In genomic region chr1:151995948-151996697, GRCm38 (mm10) we compare ENCODE assay signal across 22 mouse cellular contexts.
A peak's percentile ranks its signal among the peaks of the same experiment; 100 is the strongest.
DNase-seq lines count a peak whose midpoint lies in the region; ATAC-seq and TF ChIP-seq lines count a peak whose summit lies in the region.
"Had no signal": no experiment of that assay in that cellular context is flagged by ENCODE, and none has a peak within 500 bp of the region (broad histone marks: within the 10 kb centered on the region; RNA-seq: fewer than 3 reads in every experiment).

No protein-coding gene starts in this region.

- DNase-seq in gastrocnemius, adult 2 months, result no peak
- no peak for DNase-seq in gastrocnemius, adult 18-20 months (ENCODE audit: low spot score)
- DNase-seq in lung, adult 18-20 months, result no peak
- no peak for DNase-seq in kidney, postnatal 10 days
- no peak for DNase-seq in left cerebral cortex, adult 9 months (ENCODE audit: low spot score in 2 of 2)
- DNase-seq: adrenal gland, postnatal 14 days; B cell, adult 2 months; cerebellum, postnatal 14 days; forebrain, postnatal 0 days; heart, adult 2 months; heart, postnatal 36 days; kidney, adult 18-20 months; kidney, postnatal 36 days; right cerebral cortex, adult 18-20 months had no signal

- H3K9ac ChIP-seq in lung, embryonic 15.5 days, result no peak overlapping the region
- no peak overlapping the region for H3K9ac ChIP-seq in embryonic facial prominence, embryonic 15.5 days
- H3K9ac ChIP-seq: forebrain, postnatal 0 days; limb, embryonic 15.5 days; liver, embryonic 15.5 days; midbrain, embryonic 13.5 days; neural tube, embryonic 13.5 days had no signal

- H3K27ac ChIP-seq in gastrocnemius, adult 2 months, result peak overlapping the region; percentile 54
- H3K27ac ChIP-seq in lung, embryonic 15.5 days, result no peak overlapping the region
- H3K27ac ChIP-seq in embryonic facial prominence, embryonic 15.5 days (replicated peaks), result peak overlapping the region; percentile 55; the same call in 1 of the 2 replicates
- H3K27ac ChIP-seq: heart, adult 2 months; hindbrain, postnatal 0 days; limb, embryonic 15.5 days; liver, embryonic 15.5 days; midbrain, embryonic 13.5 days; neural tube, embryonic 13.5 days had no signal

- TF ChIP-seq CTCF in gastrocnemius, adult 2 months (IDR thresholded peaks at IDR 0.05), result no peak

- H3K4me1 ChIP-seq in lung, embryonic 15.5 days, result peaks cover 11% of the 10 kb centered on the region
- peaks cover 40% of the 10 kb centered on the region for H3K4me1 ChIP-seq in embryonic facial prominence, embryonic 15.5 days
- H3K4me1 ChIP-seq: liver, embryonic 15.5 days had no signal

- no peaks in the 10 kb centered on the region for H3K36me3 ChIP-seq in lung, embryonic 15.5 days
- H3K36me3 ChIP-seq in embryonic facial prominence, embryonic 15.5 days, result no peaks in the 10 kb centered on the region; the same call in 1 of the 2 replicates
- H3K36me3 ChIP-seq: limb, embryonic 15.5 days; liver, embryonic 15.5 days; midbrain, embryonic 13.5 days; neural tube, embryonic 13.5 days had no signal

- no peaks in the 10 kb centered on the region for H3K27me3 ChIP-seq in lung, embryonic 15.5 days
- no peaks in the 10 kb centered on the region for H3K27me3 ChIP-seq in embryonic facial prominence, embryonic 15.5 days
- H3K27me3 ChIP-seq: limb, embryonic 15.5 days; liver, embryonic 15.5 days; midbrain, embryonic 13.5 days; neural tube, embryonic 13.5 days had no signal

- H3K4me2 ChIP-seq in lung, embryonic 15.5 days, result 0 out of 2 replicates have a peak overlapping the region, but pooled peaks have one; percentile 2
- peak overlapping the region; percentile 25 for H3K4me2 ChIP-seq in embryonic facial prominence, embryonic 15.5 days (replicated peaks)
- H3K4me2 ChIP-seq: limb, embryonic 15.5 days; liver, embryonic 15.5 days; midbrain, embryonic 13.5 days; neural tube, embryonic 13.5 days had no signal

- H3K4me3 ChIP-seq in gastrocnemius, adult 2 months, result no peak overlapping the region
- H3K4me3 ChIP-seq in lung, embryonic 15.5 days, result no peak overlapping the region
- no peak overlapping the region for H3K4me3 ChIP-seq in embryonic facial prominence, embryonic 15.5 days (replicated peaks)
- H3K4me3 ChIP-seq: heart, adult 2 months; limb, embryonic 15.5 days; liver, embryonic 15.5 days; midbrain, embryonic 13.5 days; neural tube, embryonic 13.5 days had no signal

- intact Hi-C loops in gastrocnemius, adult 2 months (cut with DNase I), result no loop called here

- peak; percentile 36; the same call in 1 of the 2 replicates for ATAC-seq in lung, embryonic 15.5 days (ENCODE audit: borderline replicate concordance, extremely low read depth, low FRiP score, low TSS enrichment)
- ATAC-seq in embryonic facial prominence, embryonic 15.5 days (ENCODE audit: insufficient number of reproducible peaks, low FRiP score, low TSS enrichment, low read depth), result peak; percentile 37
- ATAC-seq in megakaryocyte progenitor cell, adult 5-6 weeks (replicated peaks; ENCODE audit: poor library complexity), result peak; percentile 35; the same call in 1 of the 2 replicates
- ATAC-seq: forebrain, postnatal 0 days; hindbrain, postnatal 0 days; midbrain, embryonic 13.5 days had no signal

- H3K9me3 ChIP-seq in lung, embryonic 15.5 days, result no peaks in the 10 kb centered on the region
- 0 out of 2 replicates have a peak, but pooled peaks cover 3% of the 10 kb centered on the region for H3K9me3 ChIP-seq in embryonic facial prominence, embryonic 15.5 days (replicated peaks)
- H3K9me3 ChIP-seq: limb, embryonic 15.5 days; liver, embryonic 15.5 days; midbrain, embryonic 13.5 days; neural tube, embryonic 13.5 days had no signal

- 43% methylated on average over 10 of the region's 10 CpGs for WGBS in lung, embryonic 15.5 days
- 28% methylated on average over 10 of the region's 10 CpGs for WGBS in embryonic facial prominence, embryonic 15.5 days
